Mouse (Mus musculus): ENCODE data around the gene Trnau1ap. TPM values are rescaled to one million over a fixed set of nuclear protein-coding genes. Genes with fewer than 3 reads are reported as not detected.

The Trnau1ap gene
- polyA plus RNA-seq (2014; fragmentation: Nextera tagmentation; extraction: Ambion mirVana), result 66.0 and 71.9 TPM in 2 replicates

DNA sequence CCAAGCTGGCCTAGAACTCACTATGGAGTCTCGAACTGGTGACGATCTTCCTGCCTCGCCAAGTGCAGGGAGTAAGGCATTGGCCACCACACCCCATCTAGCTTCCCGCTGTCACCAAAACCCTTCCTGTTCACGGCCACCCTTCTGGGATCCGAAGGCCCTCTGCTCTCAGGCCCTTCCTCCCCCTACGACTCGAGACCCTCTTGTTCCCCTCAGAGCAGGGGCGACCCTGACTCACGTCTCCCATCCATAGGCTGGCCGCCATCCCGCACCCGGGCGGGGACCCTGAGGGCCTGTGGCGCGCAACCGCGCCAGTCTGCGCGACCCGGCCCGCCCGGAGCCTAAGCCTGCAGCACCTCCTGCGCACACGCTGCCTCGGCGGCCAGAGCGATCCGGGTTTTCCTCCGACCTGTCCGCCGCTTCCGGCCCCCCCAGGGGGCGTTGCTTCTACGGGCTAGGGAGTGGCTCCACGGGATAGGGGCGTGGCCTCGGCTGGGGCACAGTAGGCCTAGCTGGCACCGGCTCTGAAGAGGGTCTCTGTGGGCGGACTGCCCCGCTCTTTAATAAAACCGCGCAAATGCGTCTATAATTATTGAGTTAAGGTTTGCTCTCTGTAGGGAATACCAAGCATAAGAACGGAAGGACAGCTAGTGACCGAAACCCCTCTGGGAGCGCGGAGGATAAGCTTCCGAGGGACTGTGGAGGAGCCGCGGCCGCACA lies at the start of gene Trnau1ap:
TSS of gene Trnau1ap (minus strand) at position 424 of the 720 bp plus-strand sequence.
- peak; percentile 97 for ATAC-seq (ENCODE audit: low read depth)
- no peaks in the 10 kb centered on the region for H3K9me3 ChIP-seq (ENCODE audit: control insufficient read depth, low read length)
- H3K4me1 ChIP-seq (ENCODE audit: control insufficient read depth, insufficient read depth, low read length), result peaks cover 10% of the 10 kb centered on the region
- H3K27me3 ChIP-seq (ENCODE audit: control insufficient read depth, insufficient read depth, low read length), result no peaks in the 10 kb centered on the region
- H3K27ac ChIP-seq (ENCODE audit: low read depth, low read length), result peak within 1 kb of the TSS; percentile 85
- peaks cover 6% of the 10 kb centered on the region for H3K36me3 ChIP-seq (ENCODE audit: control insufficient read depth, insufficient read depth, low read length)
- H3K4me2 ChIP-seq (ENCODE audit: low read depth, low read length), result peak within 1 kb of the TSS; percentile 59
- under 1% methylated on average over 51 of the region's 52 CpGs for WGBS
- H3K9ac ChIP-seq (replicated peaks; ENCODE audit: low read depth, low read length), result peak within 1 kb of the TSS; percentile 93
- peak within 1 kb of the TSS; percentile 81 for H3K4me3 ChIP-seq (ENCODE audit: low read depth, low read length)

GRCm38 (mm10) chr4:132373820-132374219 lies 44.5 kb upstream of the Trnau1ap start:
- Histone ChIP-seq H3K9ac (replicated peaks; ENCODE audit: low read depth, low read length) (no peak overlapping the region), H3K4me1 (ENCODE audit: control insufficient read depth, insufficient read depth, low read length) (no peaks in the 10 kb centered on the region), H3K36me3 (ENCODE audit: control insufficient read depth, insufficient read depth, low read length) (peaks cover 23% of the 10 kb centered on the region), H3K4me3 (ENCODE audit: low read depth, low read length) (no peak overlapping the region), H3K27ac (ENCODE audit: low read depth, low read length) (no peak overlapping the region), H3K27me3 (ENCODE audit: control insufficient read depth, insufficient read depth, low read length) (no peaks in the 10 kb centered on the region), H3K4me2 (ENCODE audit: low read depth, low read length) (no peak overlapping the region), H3K9me3 (ENCODE audit: control insufficient read depth, low read length) (no peaks in the 10 kb centered on the region)
- WGBS, result 100% methylated on average over 1 of the region's 1 CpGs
- no peak for ATAC-seq (ENCODE audit: low read depth)

DNA sequence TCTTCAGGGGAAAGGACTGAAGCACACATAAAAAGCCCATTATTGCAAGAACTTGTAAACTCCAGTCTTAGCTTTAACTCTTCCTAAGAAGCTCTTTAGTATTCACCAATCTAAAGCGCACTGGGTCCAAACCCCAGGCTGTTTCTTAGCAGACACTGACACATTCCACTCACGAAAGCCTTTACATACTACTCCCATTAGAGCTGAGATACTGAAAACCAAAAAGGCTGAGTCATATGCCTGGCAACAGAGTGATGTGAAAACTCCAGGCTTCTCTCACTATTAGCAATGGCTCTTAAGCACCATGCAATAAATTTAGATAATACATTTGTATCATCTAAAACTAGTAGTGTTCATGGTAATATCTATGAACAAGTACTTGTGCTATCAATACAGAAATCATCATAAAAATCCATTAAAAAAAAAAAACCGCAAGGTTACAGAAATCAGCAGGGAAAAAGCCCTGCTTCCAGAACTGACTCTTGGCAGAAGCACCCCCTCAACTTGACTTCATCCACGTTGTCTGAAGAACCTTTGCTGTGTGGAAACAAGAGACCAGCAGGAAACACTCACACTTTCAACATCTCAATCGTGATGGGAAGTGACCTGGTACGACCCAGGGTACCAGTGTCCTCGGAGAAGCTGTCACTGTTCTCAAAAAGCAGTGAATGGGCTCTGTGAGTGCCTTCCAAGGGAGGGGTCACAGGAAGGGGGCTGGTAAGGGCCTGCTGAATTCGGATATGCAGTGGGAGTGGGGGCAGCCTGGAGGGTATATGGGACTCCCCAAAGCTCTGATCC lies 40.8 kb upstream of the Trnau1ap start:
- no peak for ATAC-seq (ENCODE audit: low read depth)
- Histone ChIP-seq H3K4me2 (ENCODE audit: low read depth, low read length) (no peak overlapping the region), H3K27ac (ENCODE audit: low read depth, low read length) (no peak overlapping the region), H3K4me3 (ENCODE audit: low read depth, low read length) (no peak overlapping the region), H3K9me3 (ENCODE audit: control insufficient read depth, low read length) (no peaks in the 10 kb centered on the region), H3K9ac (replicated peaks; ENCODE audit: low read depth, low read length) (no peak overlapping the region), H3K4me1 (ENCODE audit: control insufficient read depth, insufficient read depth, low read length) (no peaks in the 10 kb centered on the region), H3K27me3 (ENCODE audit: control insufficient read depth, insufficient read depth, low read length) (no peaks in the 10 kb centered on the region), H3K36me3 (ENCODE audit: control insufficient read depth, insufficient read depth, low read length) (peaks cover 42% of the 10 kb centered on the region)
- 84% methylated on average over 8 of the region's 8 CpGs for WGBS

DNA sequence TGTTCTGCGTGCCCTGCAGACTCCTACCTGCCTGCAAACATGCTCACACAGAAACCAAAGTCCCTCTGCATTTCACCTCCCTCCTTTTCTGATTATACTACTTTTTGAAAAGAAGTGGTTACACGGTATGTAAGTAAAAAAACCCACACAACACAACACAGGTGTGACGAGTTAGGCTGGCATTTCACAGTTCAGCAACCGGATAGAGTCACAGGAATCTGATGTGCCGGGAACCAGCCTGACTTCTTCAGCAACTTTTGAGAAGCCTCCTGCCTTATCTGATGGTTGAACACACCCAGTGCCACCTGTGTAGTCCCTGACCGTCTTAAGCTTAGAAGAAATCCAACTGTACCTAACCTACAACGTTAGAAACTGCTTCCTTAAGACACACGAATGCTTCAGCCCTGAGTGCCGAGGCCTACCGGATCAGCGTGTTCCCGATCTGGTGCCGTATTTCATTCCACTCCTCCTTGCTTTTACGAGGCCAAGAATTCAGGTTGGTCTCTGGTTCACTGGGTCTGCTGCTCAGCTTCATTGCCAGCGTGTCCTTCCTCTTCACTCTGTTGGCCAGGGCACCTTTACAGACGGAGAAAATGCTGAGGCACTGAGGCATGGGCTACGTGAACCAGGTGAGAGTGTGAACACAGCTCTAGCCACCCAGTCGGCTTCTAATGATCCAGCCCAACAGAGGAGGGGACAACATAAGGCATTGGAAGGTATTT lies 38.3 kb upstream of the Trnau1ap start:
- no peaks in the 10 kb centered on the region for H3K27me3 ChIP-seq (ENCODE audit: control insufficient read depth, insufficient read depth, low read length)
- ATAC-seq (ENCODE audit: low read depth), result no peak
- H3K4me3 ChIP-seq (ENCODE audit: low read depth, low read length), result no peak overlapping the region
- H3K4me1 ChIP-seq (ENCODE audit: control insufficient read depth, insufficient read depth, low read length), result no peaks in the 10 kb centered on the region
- H3K36me3 ChIP-seq (ENCODE audit: control insufficient read depth, insufficient read depth, low read length), result peaks cover 41% of the 10 kb centered on the region
- H3K9ac ChIP-seq (replicated peaks; ENCODE audit: low read depth, low read length), result no peak overlapping the region
- H3K9me3 ChIP-seq (ENCODE audit: control insufficient read depth, low read length), result no peaks in the 10 kb centered on the region
- no peak overlapping the region for H3K4me2 ChIP-seq (ENCODE audit: low read depth, low read length)
- no peak overlapping the region for H3K27ac ChIP-seq (ENCODE audit: low read depth, low read length)
- 95% methylated on average over 18 of the region's 18 CpGs for WGBS

DNA sequence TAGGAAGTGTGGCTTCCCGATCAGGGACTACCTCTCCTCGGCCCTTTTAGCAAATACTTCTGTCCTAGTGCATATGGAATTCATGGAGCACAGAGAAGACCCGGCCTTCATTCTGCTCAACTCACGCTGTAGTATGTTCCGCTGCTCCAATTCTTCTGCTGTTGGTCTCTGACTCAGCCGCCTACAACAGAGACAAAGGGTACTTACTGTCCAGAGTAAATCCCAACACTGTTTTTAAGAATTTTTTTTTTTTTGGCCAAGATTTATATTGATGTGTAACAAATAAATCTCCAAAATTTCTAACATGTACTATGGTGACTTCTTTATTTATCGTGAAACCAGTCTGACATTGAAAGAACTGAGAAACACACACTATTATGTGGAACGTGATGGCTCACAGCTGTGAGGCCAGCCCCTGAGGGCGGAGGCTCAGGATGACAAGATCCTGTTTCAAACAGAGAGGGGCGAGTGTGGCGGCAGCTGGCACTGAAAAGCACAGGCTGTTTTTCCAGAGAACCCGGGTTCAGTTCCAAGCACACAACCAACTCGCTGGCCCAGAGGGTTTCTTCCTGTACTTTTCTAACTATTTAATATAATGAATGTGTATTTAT lies 36.2 kb upstream of the Trnau1ap start:
- WGBS, result 72% methylated on average over 13 of the region's 13 CpGs
- no peak overlapping the region for H3K9ac ChIP-seq (replicated peaks; ENCODE audit: low read depth, low read length)
- no peak for ATAC-seq (ENCODE audit: low read depth)
- H3K9me3 ChIP-seq (ENCODE audit: control insufficient read depth, low read length), result no peaks in the 10 kb centered on the region
- no peaks in the 10 kb centered on the region for H3K27me3 ChIP-seq (ENCODE audit: control insufficient read depth, insufficient read depth, low read length)
- no peak overlapping the region for H3K4me2 ChIP-seq (ENCODE audit: low read depth, low read length)
- H3K36me3 ChIP-seq (ENCODE audit: control insufficient read depth, insufficient read depth, low read length), result peaks cover 35% of the 10 kb centered on the region
- H3K27ac ChIP-seq (ENCODE audit: low read depth, low read length), result no peak overlapping the region
- no peaks in the 10 kb centered on the region for H3K4me1 ChIP-seq (ENCODE audit: control insufficient read depth, insufficient read depth, low read length)
- H3K4me3 ChIP-seq (ENCODE audit: low read depth, low read length), result no peak overlapping the region

DNA sequence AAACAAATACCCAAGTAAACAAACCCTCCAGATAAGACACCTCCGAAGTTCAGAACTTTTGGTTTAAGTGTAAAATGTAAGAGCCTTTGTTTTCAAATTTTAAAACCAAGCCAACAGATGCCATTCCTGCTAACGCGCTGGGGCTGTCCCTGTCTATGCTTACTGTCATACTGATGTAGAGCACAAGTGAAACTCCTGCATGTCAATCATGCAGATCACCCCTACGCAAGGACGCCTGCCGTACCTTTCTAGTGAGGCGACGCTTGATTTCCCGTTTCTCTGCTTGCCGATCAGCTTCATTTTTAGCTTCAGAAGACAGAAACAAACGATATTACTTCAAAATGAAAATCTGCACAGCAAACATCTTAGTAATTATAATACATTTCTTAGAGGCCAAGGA lies 34.1 kb upstream of the Trnau1ap start:
- Histone ChIP-seq H3K27ac (ENCODE audit: low read depth, low read length) (no peak overlapping the region), H3K36me3 (ENCODE audit: control insufficient read depth, insufficient read depth, low read length) (peaks cover 20% of the 10 kb centered on the region), H3K9me3 (ENCODE audit: control insufficient read depth, low read length) (no peaks in the 10 kb centered on the region), H3K4me1 (ENCODE audit: control insufficient read depth, insufficient read depth, low read length) (no peaks in the 10 kb centered on the region), H3K4me3 (ENCODE audit: low read depth, low read length) (no peak overlapping the region), H3K9ac (replicated peaks; ENCODE audit: low read depth, low read length) (no peak overlapping the region), H3K27me3 (ENCODE audit: control insufficient read depth, insufficient read depth, low read length) (no peaks in the 10 kb centered on the region), H3K4me2 (ENCODE audit: low read depth, low read length) (no peak overlapping the region)
- no peak for ATAC-seq (ENCODE audit: low read depth)
- 97% methylated on average over 11 of the region's 11 CpGs for WGBS

DNA sequence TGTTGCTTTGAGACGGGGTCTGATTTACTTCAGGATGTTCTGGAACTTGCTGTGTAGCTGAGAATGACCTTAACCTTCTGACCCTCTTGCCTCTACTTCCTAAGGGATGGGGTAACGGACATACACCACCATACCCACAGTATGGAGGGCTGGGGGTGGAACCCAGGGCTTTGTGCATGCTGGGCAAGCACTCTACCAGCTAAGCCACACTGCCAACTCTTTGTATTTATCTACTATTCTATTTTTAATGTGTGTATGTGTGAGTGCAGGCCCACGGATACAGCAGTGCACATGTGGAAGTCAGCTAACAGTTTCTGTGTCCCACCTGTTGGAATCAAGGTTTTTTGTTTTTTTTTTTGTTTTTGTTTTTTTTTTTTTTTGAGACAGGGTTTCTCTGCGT lies 30.2 kb upstream of the Trnau1ap start:
- no peak overlapping the region for H3K4me2 ChIP-seq (ENCODE audit: low read depth, low read length)
- ATAC-seq (ENCODE audit: low read depth), result no peak
- no peak overlapping the region for H3K4me3 ChIP-seq (ENCODE audit: low read depth, low read length)
- H3K27me3 ChIP-seq (ENCODE audit: control insufficient read depth, insufficient read depth, low read length), result no peaks in the 10 kb centered on the region
- H3K36me3 ChIP-seq (ENCODE audit: control insufficient read depth, insufficient read depth, low read length), result peaks cover 10% of the 10 kb centered on the region
- no peak overlapping the region for H3K27ac ChIP-seq (ENCODE audit: low read depth, low read length)
- 89% methylated on average over 4 of the region's 4 CpGs for WGBS
- no peak overlapping the region for H3K9ac ChIP-seq (replicated peaks; ENCODE audit: low read depth, low read length)
- no peaks in the 10 kb centered on the region for H3K4me1 ChIP-seq (ENCODE audit: control insufficient read depth, insufficient read depth, low read length)
- no peaks in the 10 kb centered on the region for H3K9me3 ChIP-seq (ENCODE audit: control insufficient read depth, low read length)

DNA sequence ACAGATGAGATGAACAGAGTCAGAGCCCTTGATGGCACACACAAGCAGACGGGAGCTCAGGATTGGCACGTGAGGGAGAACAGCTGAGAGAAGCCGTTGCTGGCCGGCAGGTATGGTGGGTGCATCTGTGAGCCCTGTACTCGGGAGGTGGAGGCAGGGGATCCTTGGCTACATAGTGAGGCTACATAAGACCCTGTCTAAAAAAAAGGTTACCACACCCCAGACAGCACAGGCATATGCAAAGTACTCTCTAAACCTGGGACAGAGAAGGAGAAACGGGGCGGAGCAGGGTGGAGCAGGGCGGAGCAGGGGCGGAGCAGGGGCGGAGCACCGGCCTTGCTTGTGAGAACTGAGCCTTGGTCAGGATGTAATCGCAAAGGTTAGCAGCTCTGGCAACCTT lies 26.8 kb upstream of the Trnau1ap start:
- no peaks in the 10 kb centered on the region; the same call in 1 of the 2 replicates for H3K27me3 ChIP-seq (ENCODE audit: control insufficient read depth, insufficient read depth, low read length)
- no peak overlapping the region for H3K4me3 ChIP-seq (ENCODE audit: low read depth, low read length)
- WGBS, result 33% methylated on average over 12 of the region's 12 CpGs
- peaks cover 7% of the 10 kb centered on the region for H3K36me3 ChIP-seq (ENCODE audit: control insufficient read depth, insufficient read depth, low read length)
- H3K9ac ChIP-seq (replicated peaks; ENCODE audit: low read depth, low read length), result no peak overlapping the region
- ATAC-seq (ENCODE audit: low read depth), result no peak
- no peaks in the 10 kb centered on the region for H3K9me3 ChIP-seq (ENCODE audit: control insufficient read depth, low read length)
- H3K27ac ChIP-seq (ENCODE audit: low read depth, low read length), result no peak overlapping the region
- no peak overlapping the region for H3K4me2 ChIP-seq (ENCODE audit: low read depth, low read length)
- H3K4me1 ChIP-seq (ENCODE audit: control insufficient read depth, insufficient read depth, low read length), result peaks cover 10% of the 10 kb centered on the region
